Mouse (Mus musculus) CH12.LX (cell line): Measurements from ENCODE around the gene Jmjd8. TPM values are rescaled to one million over a fixed set of nuclear protein-coding genes. Genes with fewer than 3 reads are reported as not detected.

Experiments used
- DNase-seq: peaks from one replicate; pipeline ENCODE4 v3.0.0-alpha.2; 2013; ENCODE audit errors: extremely low read depth
- H3K27ac ChIP-seq: 2 replicates; pipeline ENCODE4 v1.5.1; 2012; ENCODE audit warnings: low read depth, mild to moderate bottlenecking, control low read depth, moderate library complexity; ENCODE audit not compliant: insufficient read depth
- H3K27me3 ChIP-seq: replicated peaks from 2 replicates; pipeline ENCODE3; 2012; ENCODE audit warnings: inconsistent platforms
- H3K36me3 ChIP-seq, 2 experiments: replicated peaks in 1 of 2; 2 replicates each; pipeline versions ENCODE3 to v1.6.1; 2012; ENCODE audit warnings: inconsistent platforms in 1 of 2, low read length in 1 of 2, mild to moderate bottlenecking in 1 of 2, mixed read lengths in 1 of 2, moderate library complexity in 1 of 2; ENCODE audit not compliant: control insufficient read depth in 1 of 2, insufficient read depth in 1 of 2
- H3K4me1 ChIP-seq, 2 experiments: 2 replicates each; pipeline ENCODE4 v1.6.1; 2012; ENCODE audit warnings: inconsistent platforms in 1 of 2, moderate library complexity in 1 of 2; ENCODE audit not compliant: insufficient read depth in 2 of 2, control insufficient read depth in 1 of 2
- H3K4me2 ChIP-seq: 2 replicates; pipeline ENCODE4 v1.6.1; 2012; ENCODE audit warnings: low read depth, mild to moderate bottlenecking, control low read depth; ENCODE audit not compliant: poor library complexity, insufficient read depth, severe bottlenecking
- H3K4me3 ChIP-seq, 3 experiments: fragments of 150-350 bp in 1 of 3; sonication (generic) in 1 of 3; replicated peaks in 1 of 3; 2 replicates each; pipeline versions ENCODE3 to v1.5.1; 2011 to 2012; ENCODE audit warnings: low read depth in 2 of 3, low read length in 2 of 3, mild to moderate bottlenecking in 2 of 3, moderate library complexity in 2 of 3, control low read depth in 1 of 3, improper control_type of control experiment in 1 of 3, inconsistent platforms in 1 of 3, mixed read lengths in 1 of 3; ENCODE audit not compliant: poor library complexity in 1 of 3
- H3K79me2 ChIP-seq: replicated peaks from 2 replicates; pipeline ENCODE4 v1.6.1; 2012; ENCODE audit warnings: mild to moderate bottlenecking, moderate library complexity; ENCODE audit not compliant: control insufficient read depth, poor library complexity, insufficient read depth, severe bottlenecking; ENCODE audit errors: extremely low read depth
- H3K9ac ChIP-seq: 2 replicates; pipeline ENCODE4 v1.6.1; 2012; ENCODE audit warnings: low read depth, mild to moderate bottlenecking, control low read depth, moderate library complexity; ENCODE audit not compliant: insufficient read depth
- H3K9me3 ChIP-seq: replicated peaks from 2 replicates; pipeline ENCODE3; 2012; ENCODE audit warnings: low read length, inconsistent platforms, mixed read lengths
- BHLHE40 ChIP-seq: IDR thresholded peaks from 2 replicates; pipeline ENCODE4 v1.6.1; 2011; ENCODE audit warnings: mild to moderate bottlenecking, low read depth, low read length, improper control_type of control experiment
- CHD1 ChIP-seq: IDR thresholded peaks from 2 replicates; pipeline ENCODE4 v1.6.1; 2012; ENCODE audit warnings: low read depth, low read length, improper control_type of control experiment, inconsistent platforms
- E2F4 ChIP-seq: IDR thresholded peaks from 2 replicates; pipeline ENCODE4 v1.6.1; 2011; ENCODE audit warnings: low read depth, low read length, improper control_type of control experiment; ENCODE audit not compliant: insufficient replicate concordance
- MAFK ChIP-seq: IDR thresholded peaks from 2 replicates; pipeline ENCODE4 v1.6.1; 2011; ENCODE audit warnings: low read length, improper control_type of control experiment; ENCODE audit not compliant: insufficient replicate concordance
- MAZ ChIP-seq: IDR thresholded peaks from 2 replicates; pipeline ENCODE4 v1.6.1; 2012; ENCODE audit warnings: low read depth, mild to moderate bottlenecking, inconsistent platforms, low read length, improper control_type of control experiment, moderate library complexity
- MYC ChIP-seq: IDR thresholded peaks from 2 replicates; pipeline ENCODE4 v1.6.1; 2011; ENCODE audit warnings: low read depth, mild to moderate bottlenecking, improper control_type of control experiment, low read length
- NELFE ChIP-seq: IDR thresholded peaks from 2 replicates; pipeline ENCODE4 v1.6.1; 2011; ENCODE audit warnings: low read depth, low read length, improper control_type of control experiment
- NRF1 ChIP-seq: IDR thresholded peaks from 2 replicates; pipeline ENCODE4 v1.6.1; 2014; ENCODE audit warnings: low read depth, mild to moderate bottlenecking, inconsistent platforms, low read length, improper control_type of control experiment, moderate library complexity
- POLR2AphosphoS2 ChIP-seq: IDR thresholded peaks from 2 replicates; pipeline ENCODE4 v1.6.1; 2011; ENCODE audit warnings: low read depth, low read length, improper control_type of control experiment
- SIN3A ChIP-seq: IDR thresholded peaks from 2 replicates; pipeline ENCODE4 v1.6.1; 2012; ENCODE audit warnings: low read length, improper control_type of control experiment, inconsistent platforms
- ZC3H11A ChIP-seq: IDR thresholded peaks from 2 replicates; pipeline ENCODE4 v1.6.1; 2012; ENCODE audit warnings: low read depth, mild to moderate bottlenecking, inconsistent platforms, low read length, improper control_type of control experiment
- ZMIZ1 ChIP-seq: IDR thresholded peaks from 2 replicates; pipeline ENCODE4 v1.6.1; 2012; ENCODE audit warnings: low read depth, mild to moderate bottlenecking, inconsistent platforms, low read length, improper control_type of control experiment
- dilution Hi-C: fragments of 300-500 bp; cut with MboI; formaldehyde crosslinking; loops from 2 replicates; pipeline ENCODE4 v1.14.3; 2020; ENCODE audit warnings: low sequenced_read_pairs; ENCODE audit not compliant: extremely low pct_unique_long_range_greater_than_20kb, extremely low pct_ligation_motif_present
- in situ Hi-C: fragments of 300-500 bp; cut with MboI; formaldehyde crosslinking; loops from 3 replicates; pipeline ENCODE4 v1.14.3; 2019; ENCODE audit warnings: low sequenced_read_pairs, low pct_ligation_motif_present, low pct_unique_long_range_greater_than_20kb, mixed read lengths
- polyA plus RNA-seq: library from polyadenylated mRNA; unstranded; fragments of >175 nt; gene quantifications from 2 replicates; pipeline ENCODE4 v1.2.1, GENCODE M21; 2012; ENCODE audit warnings: low read depth; ENCODE audit not compliant: insufficient read length
- total RNA-seq, 2 experiments: library from RNA; depleted of rRNA; stranded (reverse); fragments of 300-350 nt in 1 of 2; fragments of >200 nt in 1 of 2; gene quantifications; 2 replicates each; pipeline ENCODE4 v1.2.3; 2012 to 2014

Jmjd8 gene
- total and polyA plus RNA-seq, 3 experiments: 4.8 to 8.3 (median 7.7) TPM

DNA sequence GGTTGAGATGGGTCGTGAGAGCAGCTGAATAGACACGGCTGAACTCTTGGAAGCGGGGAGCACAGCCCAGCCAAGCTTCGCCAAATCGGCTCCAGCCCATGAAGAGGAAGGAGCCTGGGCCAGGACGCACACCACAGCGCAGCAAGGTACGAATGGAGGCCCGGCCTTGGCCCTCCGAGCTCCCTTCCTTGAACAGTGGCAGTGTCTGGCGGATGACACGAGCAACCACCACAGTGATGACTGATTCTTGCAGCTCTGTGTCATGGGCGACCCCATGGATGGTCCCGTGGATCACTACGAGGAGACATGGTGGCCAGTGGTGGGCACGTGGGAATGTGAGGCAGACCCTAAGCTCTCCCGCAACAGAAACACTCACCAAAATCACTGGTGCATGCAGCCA is 33.7 kb upstream of the Jmjd8 start:
- H3K9ac ChIP-seq: no peak overlapping the region
- H3K4me3 ChIP-seq: no peak overlapping the region
- H3K79me2 ChIP-seq: 0 out of 2 replicates have a peak, but pooled peaks cover 3% of the 10 kb centered on the region
- no peak for DNase-seq
- H3K27ac ChIP-seq: no peak overlapping the region
- peaks cover 17% of the 10 kb centered on the region for H3K27me3 ChIP-seq
- TF ChIP-seq MYC: no peak
- H3K4me2 ChIP-seq: no peak overlapping the region
- peaks cover 2% of the 10 kb centered on the region for H3K9me3 ChIP-seq
- peaks cover 14 to 35% of the 10 kb centered on the region in 2 experiments for H3K4me1 ChIP-seq
- H3K36me3 ChIP-seq: peaks cover 0 to 15% of the 10 kb centered on the region in 2 experiments
- in situ Hi-C loops: loop anchor here (10.0 kb wide), 1 partner anchor 60 kb away; the partner anchor contains the start of gene Mslnl
- dilution Hi-C loops: no loop called here

DNA sequence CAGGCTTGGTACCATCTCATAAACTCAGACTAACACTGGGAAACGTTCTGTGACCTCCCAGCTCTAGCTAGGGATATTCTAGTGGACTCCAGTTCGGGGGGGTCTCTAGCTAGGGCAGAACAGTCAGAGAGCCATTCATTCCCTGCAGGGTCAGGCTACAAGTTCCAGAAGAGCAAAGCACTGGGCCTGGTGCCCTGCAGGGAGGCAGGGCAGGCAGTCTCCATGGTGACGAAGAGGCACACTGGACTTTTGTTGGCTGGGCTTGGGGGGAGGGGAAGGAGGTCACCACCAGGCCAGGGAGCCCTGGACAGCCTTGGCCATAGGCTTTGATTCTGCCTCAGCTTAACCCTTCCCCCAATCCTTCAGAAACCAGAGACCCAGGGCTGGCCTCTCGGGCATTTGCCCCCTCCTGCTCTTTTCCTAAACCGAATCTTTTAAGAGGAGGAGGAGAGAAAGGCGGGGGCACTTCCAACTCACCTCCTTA is 33.0 kb upstream of the Jmjd8 start, which contains the start of gene AC134908.4:
Gene AC134908.4, minus strand, starts transcription at position 51 of the 484 bp plus-strand sequence.
- no peak for DNase-seq
- Histone ChIP-seq H3K9me3 (peaks cover 2% of the 10 kb centered on the region), H3K9ac (peak within 1 kb of the TSS; percentile 81), H3K79me2 (0 out of 2 replicates have a peak, but pooled peaks cover 3% of the 10 kb centered on the region), H3K36me3 (peaks cover 0 to 11% of the 10 kb centered on the region in 2 experiments), H3K27me3 (peaks cover 20% of the 10 kb centered on the region), H3K4me1 (peaks cover 14 to 32% of the 10 kb centered on the region in 2 experiments), H3K4me2 (peak within 1 kb of the TSS; percentile 75), H3K4me3 (peak within 1 kb of the TSS; percentile 64 to 78 (median 67)), H3K27ac (no peak within 1 kb of the TSS)
- dilution Hi-C loops: no loop called here
- in situ Hi-C loops: loop anchor here (10.0 kb wide), 1 partner anchor 61 kb away; the partner anchor contains the start of gene Mslnl
- no peak for TF ChIP-seq MAZ
- TF ChIP-seq ZMIZ1: no peak
- no peak for TF ChIP-seq POLR2AphosphoS2
- TF ChIP-seq MAFK: no peak
- TF ChIP-seq E2F4: no peak
- TF ChIP-seq ZC3H11A: no peak
- TF ChIP-seq CHD1: no peak
- TF ChIP-seq MYC: no peak

DNA sequence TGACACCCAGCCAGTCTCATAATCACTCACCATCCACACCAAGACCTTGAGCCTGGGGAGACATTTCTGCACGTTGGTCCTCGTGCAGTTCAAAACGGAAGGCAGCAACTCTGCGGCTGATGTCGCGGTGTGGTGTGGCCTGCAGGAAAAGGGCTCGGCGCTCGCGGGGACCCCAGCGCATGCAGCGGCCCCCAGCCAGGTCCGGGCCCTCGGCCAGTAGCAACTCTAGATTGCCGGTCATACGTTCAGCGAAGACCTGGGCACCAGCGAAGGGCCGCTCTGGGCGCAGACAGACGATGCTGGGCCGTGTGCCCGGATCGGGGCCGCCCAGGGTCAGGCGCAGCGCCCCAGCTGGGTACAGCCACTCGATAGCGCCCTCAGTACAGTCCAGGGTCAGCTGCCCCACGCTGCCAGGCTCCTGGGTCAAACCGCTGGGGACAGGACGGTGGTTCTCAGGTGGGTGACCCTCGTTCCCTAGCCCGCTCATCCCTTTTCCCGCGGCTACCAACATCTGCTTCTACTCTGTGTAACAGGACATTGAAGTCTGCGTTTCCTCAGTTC is 32.4 kb upstream of the Jmjd8 start:
- no peak for TF ChIP-seq NRF1
- no peak; the same call in 1 of the 2 replicates for TF ChIP-seq SIN3A
- TF ChIP-seq ZC3H11A: no peak
- no peak for TF ChIP-seq NELFE
- TF ChIP-seq POLR2AphosphoS2: no peak
- TF ChIP-seq BHLHE40: no peak
- Histone ChIP-seq H3K4me3 (peak overlapping the region; percentile 64 to 78 (median 67)), H3K9me3 (peaks cover 2% of the 10 kb centered on the region), H3K27me3 (peaks cover 22% of the 10 kb centered on the region), H3K36me3 (peaks cover 0 to 8% of the 10 kb centered on the region in 2 experiments), H3K27ac (no peak overlapping the region), H3K9ac (peak overlapping the region; percentile 81), H3K79me2 (no peaks in the 10 kb centered on the region), H3K4me1 (peaks cover 14 to 25% of the 10 kb centered on the region in 2 experiments), H3K4me2 (peak overlapping the region; percentile 75)
- no peak for DNase-seq
- in situ Hi-C loops (loop anchor here (10.0 kb wide), 1 partner anchor 61 kb away; the partner anchor contains the start of gene Mslnl), dilution Hi-C loops (no loop called here)
